Mouse (Mus musculus) right cerebral cortex, postnatal 14 days (tissue): ENCODE results near the gene Sh3gl3.

ENCODE experiments used
- DNase-seq: peaks from one replicate; pipeline ENCODE4 v3.0.0; 2022

Gene Sh3gl3

DNA sequence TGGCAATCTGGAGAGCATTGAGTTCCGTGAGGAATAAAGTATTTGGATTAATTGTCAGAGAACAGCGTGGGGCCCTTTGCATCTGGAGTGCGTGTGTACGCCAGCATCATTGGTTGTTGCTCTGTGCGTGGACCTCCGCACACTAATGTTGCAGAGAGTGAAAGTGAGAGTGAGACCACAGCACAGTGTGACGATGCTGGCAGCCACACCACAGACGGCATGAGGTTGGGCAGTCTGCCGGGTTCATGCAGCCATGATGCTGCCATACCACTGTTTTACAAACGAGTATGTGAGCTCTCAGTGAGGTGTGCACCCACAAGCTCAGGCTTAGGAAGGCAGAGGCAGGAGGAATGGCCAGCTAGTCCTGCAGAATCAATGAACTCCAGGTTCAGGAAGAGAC, 120.4 kb downstream of the Sh3gl3 start:
- no peak for DNase-seq

DNA sequence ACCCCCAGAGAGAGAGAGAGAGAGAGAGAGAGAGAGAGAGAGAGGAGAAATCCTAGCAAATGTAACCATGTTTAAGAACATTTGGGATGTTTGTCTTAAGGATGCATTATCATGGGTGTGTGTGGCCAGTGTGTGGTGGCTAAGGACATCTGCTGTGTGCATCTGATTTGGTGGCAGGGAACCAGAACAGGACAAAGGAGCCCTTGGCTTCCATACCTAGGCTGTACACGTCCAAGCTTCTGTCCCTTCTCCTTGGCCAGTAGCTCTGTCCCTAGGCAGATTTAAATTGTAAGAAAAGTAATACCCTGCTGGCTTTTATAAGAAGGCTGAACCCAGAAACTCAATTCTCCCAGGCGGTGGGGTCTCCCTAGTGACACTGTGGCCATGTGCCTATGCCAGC, 121.0 kb downstream of the Sh3gl3 start:
- no peak for DNase-seq

- DNase-seq: no peak
These were observed 134.8 kb downstream of the Sh3gl3 start for GRCm38 (mm10) chr7:82308398-82308797.

DNA sequence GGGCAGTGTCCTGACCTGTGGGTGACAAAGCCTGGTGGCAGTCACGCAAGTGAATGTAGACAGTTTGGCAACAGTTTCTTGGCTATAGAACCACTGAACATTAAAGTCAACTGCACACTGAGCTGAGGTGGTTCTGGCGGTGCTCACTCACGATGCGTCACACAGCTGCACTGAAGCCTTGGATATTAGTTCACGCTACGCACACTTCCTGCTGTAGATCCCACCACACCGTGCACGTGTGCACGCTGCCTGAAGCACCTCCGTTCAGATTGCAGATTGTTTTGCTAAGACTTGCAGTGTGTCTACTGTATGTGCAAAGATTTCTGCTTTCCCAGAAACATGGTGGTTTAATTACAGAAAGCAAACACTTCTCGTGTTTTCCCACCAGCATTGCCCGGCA, 144.9 kb downstream of the Sh3gl3 start:
- DNase-seq: no peak

DNA sequence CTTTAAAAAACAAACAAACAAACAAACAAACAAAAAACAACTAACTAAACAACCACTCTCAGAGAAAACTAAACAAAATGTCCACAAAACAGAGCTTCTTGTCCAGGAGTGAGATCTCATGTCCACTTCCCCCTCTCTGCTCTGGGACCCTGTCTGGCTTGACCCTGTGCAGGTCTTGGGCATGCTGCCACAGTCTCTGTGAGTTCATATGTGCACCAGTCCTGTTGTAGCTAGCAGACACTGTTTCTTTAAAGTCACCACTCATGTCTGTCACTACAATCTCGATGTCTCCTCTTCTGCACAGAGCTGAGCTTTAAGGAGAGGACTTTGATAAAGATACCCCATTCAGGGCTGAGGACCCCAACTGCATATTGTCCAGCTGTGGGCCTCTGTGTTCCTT, 153.0 kb downstream of the Sh3gl3 start:
- DNase-seq: no peak

DNA sequence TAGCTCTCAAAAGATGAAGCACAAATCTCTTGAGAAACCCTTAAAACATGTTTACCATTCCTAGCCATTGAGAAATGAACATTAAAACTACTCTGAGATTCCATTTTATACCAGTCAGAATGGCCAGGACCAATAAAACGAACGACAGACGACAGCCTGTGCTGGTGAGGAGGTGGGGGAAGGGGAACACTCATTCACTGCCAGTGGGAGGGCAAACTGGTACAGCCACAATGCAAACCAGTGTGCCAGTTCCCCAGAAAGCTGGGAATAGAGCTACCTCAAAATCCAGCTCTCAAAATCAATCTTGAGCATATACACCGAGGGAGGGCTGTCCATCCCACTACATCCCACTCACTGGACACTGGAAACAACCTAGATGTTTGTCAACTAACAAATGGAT, 153.6 kb downstream of the Sh3gl3 start:
- DNase-seq: no peak

DNA sequence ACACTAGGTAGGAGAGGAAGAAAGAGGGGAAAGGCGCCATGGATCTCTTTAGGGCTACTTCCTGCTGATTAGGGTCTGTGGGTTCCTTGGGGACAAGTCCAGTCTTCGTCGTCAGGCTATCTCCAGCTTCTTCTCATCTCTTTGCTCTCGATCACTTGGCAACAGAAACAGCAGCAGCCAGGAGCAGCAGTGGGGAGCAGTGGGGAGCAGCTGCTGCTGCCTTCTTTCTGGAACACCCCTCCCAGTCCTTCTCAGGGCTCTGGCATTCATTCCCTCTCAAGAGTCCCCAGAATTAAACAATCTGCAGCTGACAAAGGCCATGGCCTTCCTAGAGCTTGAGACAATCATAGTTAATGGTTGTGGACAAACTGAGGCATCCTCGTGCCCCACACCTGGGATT, 154.2 kb downstream of the Sh3gl3 start:
- DNase-seq: no peak

- DNase-seq: no peak
These were observed 156.2 kb downstream of the Sh3gl3 start for GRCm38 (mm10) chr7:82329831-82330230.

DNA sequence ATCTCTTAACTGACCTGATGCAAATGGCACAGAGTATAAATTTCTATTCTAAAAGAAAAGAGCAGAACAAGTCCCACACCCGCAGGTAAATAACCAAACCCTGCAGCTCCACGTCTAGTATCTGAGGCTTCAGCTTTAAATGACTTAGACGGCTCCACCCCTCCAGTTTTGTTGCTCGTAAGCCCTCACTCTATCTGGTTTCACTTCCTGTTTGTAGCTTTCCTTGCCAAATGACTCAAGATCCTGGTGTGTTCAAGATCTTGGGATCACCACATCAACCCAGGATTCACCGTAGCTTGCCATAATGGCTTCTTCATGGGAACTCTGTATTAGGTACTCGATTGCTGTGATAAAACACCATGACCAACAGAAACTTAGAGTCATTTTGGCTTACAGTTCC, 157.2 kb downstream of the Sh3gl3 start:
- no peak for DNase-seq

GRCm38 (mm10) chr7:82334000-82334399, 160.4 kb downstream of the Sh3gl3 start:
- DNase-seq: no peak

GRCm38 (mm10) chr7:82335211-82336121, 161.8 kb downstream of the Sh3gl3 start, which contains the start of gene Adamtsl3:
Adamtsl3 (plus strand) TSS chr7:82335694.
- DNase-seq: peak; percentile 15

DNA sequence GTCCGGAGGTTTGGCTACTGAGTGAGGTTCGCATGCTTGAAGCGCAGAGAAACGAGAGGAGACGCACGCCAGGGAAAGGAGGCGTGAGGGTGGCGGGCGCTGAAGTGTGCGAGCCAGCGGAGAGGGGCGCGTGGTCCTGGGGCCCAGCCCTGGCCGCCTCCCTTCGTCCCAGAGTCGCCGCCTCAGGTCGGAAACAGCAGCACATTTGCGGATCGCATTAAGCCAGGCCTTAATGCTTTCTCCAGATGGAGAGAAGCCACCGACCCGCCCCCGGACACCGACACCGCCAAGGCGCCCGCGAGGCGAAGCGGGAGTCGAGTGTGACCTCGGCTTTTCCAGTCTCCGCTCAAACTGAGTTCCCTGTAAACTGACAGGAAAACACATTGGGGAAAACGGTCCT, 162.5 kb downstream of the Sh3gl3 start:
- peak; percentile 18 for DNase-seq

DNA sequence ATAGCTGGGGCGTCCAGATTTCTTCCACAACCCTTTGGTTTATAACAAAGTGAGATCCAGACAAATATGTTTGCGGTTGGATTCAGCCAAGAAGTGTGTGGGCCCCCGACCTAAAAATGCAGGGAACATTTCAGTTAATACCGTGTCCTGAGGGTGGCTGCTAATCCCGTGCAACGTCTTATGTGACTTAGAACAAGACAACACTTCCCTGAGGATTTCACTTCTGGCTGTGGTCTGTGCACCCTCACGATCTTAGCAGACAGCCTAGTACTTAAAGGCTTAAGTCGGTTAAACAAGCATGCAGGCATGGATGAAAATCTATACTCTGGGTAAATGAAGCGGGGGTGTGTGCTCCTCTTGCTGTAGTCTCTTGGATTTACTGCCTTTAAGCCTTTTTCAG, 164.5 kb downstream of the Sh3gl3 start:
- DNase-seq: no peak

DNA sequence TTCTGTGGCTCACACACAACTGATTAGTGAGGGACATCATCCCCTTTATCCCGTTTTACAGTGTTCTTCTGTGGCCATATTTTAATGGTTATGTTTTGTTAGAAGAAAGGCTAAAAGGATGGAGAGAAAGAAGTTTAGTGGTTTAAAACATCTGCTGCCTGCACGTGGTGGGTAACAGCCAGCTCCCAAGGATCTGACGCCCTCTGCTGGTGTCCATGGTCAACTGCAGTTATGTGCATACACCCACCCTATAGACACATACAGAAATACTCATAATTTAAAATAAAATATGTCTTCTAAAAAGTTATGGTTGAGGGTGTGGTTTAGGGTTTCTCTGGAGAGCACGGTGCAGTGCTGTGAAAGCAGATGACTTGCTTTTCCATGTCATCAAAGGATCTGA, 164.9 kb downstream of the Sh3gl3 start:
- no peak for DNase-seq

DNA sequence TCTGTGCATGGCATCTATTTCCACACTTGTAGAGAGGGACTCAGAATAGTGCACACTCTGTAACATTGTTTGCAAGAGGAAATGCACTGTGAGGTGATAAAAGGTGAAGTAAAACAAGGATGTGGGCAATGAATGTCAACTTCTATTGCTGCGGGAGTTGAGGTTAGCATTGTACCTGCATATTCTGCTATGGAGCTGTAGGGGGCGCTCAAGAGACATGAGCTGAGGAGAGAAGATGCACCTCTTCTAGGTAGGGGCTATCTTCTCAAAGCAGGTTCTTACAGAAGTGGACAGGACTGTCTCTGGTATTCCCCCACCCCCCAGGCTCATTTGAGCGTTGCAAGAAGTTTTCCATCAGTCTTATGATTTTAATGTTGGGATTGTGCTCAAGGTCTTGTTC, 165.6 kb downstream of the Sh3gl3 start:
- peak; percentile 9 for DNase-seq

DNA sequence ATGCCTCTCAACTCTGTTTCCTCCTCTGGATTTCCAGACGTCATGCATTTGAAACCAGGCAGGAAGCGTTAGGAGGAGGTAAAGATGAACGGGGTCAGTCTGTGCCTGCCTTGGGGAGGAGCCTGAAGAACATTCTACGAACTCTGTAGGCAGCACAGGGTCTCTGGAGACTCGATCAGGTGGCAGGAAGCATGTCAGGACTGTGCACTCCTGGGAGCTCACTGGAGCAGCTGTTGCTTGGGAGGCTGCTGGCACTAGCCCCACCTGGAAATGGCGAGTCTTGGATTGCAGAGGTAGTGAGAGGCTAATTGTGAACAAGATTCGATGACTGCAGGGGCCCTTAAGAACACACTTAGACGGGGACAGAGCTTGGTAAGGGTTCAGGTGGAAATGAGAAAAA, 167.8 kb downstream of the Sh3gl3 start:
- no peak for DNase-seq

DNA sequence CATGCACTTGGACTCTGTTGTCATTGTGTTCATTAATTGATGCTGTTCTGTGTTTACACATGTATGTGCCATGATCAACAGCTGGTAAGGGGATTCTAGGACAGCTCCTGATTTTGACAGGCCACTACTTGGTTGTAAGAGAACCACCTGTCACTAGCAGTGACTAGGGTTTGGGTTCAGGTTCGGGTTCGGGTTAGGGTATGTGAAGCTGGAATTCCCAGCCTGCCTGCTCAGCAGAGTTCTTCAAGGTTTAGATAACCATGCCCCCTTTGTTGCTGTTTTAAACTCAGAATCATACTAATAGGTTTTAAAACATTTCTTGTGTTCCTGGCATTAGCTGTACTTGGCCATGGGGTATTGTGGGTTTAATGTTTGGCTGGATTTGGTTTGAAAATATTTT, 173.1 kb downstream of the Sh3gl3 start:
- no peak for DNase-seq

- no peak for DNase-seq
These were observed 176.2 kb downstream of the Sh3gl3 start for GRCm38 (mm10) chr7:82349796-82350195.

DNA sequence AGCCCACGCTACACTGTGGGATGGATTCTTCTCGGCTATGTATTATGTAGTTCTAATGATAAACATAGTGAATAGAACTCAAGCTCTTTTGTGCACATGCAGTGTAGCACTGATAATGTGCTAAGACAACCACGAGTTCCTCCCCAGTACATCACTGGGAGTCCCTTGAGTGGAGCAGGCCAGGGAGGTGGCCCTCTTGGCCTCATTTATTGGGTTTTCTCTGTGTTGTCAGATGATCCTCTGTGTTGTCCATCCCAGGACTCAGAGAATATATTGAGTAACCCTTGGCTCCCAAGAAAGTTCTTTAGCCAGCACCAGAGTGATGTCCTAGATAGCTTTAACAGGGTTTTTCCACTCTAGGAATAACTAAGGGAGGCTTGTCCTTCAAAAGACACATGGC, 176.8 kb downstream of the Sh3gl3 start:
- no peak for DNase-seq
